Mouse (Mus musculus): ENCODE data around the gene Cdc42. TPM values are rescaled to one million over a fixed set of nuclear protein-coding genes. Genes with fewer than 3 reads are reported as not detected.
A peak's percentile ranks its signal among the peaks of the same experiment; 100 is the strongest.

Gene Cdc42
- total RNA-seq, 2 experiments from 2014 or later, result 386 to 454 TPM

GRCm38 (mm10) chr4:137316027-137316770 lies 41.3 kb downstream of the Cdc42 start:
- DNase-seq (ENCODE audit: low spot score in 2 of 2), result peak in 1 of 2 experiments; percentile 7

GRCm38 (mm10) chr4:137315061-137315460 lies 42.5 kb downstream of the Cdc42 start:
- no peak for DNase-seq (ENCODE audit: low spot score in 2 of 2)

DNA sequence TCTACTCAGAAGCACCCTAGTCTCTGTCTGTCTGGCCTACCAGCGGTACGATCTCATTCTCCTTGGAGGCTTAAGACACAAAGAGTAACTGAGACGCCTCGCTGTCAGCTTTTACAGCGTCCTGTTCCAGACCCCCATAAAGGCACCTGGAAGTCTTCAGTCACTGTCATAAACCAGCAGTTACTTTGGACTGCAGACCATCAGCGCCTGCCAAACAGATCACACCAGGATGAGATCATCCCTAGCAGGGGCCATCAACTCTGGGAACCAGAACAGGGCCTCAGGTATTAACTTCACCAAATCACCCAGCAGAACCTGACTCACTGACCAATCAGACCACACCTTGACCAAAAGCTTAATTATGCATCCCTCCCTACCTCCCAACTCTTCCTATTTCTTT lies 43.0 kb downstream of the Cdc42 start:
- no peak for DNase-seq (ENCODE audit: low spot score in 2 of 2)

DNA sequence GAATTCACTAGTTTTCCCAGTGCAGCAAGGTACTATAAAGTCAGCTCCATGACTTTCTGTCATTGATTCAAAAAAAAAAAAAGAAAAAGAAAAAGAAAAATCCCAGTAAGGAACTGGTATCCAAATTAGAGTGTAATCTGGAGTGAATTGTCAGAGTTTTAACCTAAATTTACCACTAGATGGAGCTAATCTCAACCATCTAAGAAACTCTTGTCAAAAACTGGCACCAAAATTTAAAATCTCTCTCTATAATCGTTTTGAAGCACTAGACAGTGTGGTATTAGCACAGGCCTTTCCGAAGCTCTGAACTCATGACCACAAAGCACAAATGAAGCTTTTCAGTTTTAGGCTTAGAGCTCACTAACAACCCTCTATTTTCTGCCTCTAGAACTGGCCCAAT lies 44.0 kb downstream of the Cdc42 start:
- no peak for DNase-seq (ENCODE audit: low spot score in 2 of 2)

- DNase-seq (ENCODE audit: low spot score in 2 of 2), result peak in 1 of 2 experiments; percentile 23
Measured at GRCm38 (mm10) chr4:137308377-137308776, 49.1 kb downstream of the Cdc42 start.

DNA sequence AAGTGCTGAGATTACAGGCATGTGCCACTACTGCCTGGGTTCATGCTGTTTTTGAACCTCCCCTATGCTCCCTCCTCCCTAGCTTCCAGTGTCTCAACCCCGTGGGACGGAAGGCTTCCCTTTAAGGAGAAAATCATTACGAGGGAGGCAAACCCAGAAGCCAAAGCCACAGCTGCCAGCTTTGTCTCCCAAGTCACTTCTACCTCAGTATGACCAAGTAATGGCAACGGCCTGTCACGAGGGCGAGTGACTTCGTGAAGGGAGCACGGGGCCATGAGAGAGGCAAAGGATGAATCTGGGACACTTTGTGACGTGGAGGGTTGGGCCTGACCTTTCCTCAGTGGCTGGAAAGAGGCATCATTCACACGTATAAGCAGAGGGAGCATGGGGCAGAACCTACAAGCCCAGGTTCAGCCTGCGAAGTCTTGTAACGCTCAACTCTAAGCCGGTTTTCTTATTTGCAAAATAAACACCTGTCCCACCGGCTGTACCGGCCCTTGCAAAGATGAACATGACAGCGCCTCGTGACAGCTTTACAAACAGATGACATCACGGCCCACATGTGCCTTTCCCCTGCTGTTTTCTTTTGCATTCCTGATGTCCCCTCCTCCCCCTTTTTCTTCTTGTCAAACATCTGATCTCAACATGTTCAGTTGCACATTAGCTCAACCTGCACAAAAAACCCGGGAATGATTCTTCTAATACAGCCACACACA lies 50.4 kb downstream of the Cdc42 start:
- peak in 1 of 2 experiments; percentile 16 for DNase-seq (ENCODE audit: low spot score in 2 of 2)

DNA sequence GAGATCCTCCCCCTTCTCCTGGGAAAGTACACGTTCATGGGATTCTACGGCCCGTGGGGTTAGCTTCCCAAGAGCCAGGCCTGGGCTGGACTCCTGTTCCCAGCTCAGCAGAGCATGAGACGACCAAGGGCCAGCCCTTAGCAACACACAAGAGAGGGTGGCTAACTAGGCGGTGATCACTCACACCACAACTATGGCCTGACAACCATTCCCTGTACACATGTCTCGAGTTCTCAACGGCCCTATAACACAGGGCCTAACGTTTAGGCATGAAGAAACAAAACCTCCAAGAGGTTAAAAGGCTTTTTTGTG lies 51.0 kb downstream of the Cdc42 start:
- peak in 1 of 2 experiments; percentile 16 for DNase-seq (ENCODE audit: low spot score in 2 of 2)

GRCm38 (mm10) chr4:137305831-137306576 lies 51.5 kb downstream of the Cdc42 start:
- no peak for DNase-seq (ENCODE audit: low spot score in 2 of 2)

GRCm38 (mm10) chr4:137305066-137305465 lies 52.5 kb downstream of the Cdc42 start:
- DNase-seq (ENCODE audit: low spot score in 2 of 2), result no peak

DNA sequence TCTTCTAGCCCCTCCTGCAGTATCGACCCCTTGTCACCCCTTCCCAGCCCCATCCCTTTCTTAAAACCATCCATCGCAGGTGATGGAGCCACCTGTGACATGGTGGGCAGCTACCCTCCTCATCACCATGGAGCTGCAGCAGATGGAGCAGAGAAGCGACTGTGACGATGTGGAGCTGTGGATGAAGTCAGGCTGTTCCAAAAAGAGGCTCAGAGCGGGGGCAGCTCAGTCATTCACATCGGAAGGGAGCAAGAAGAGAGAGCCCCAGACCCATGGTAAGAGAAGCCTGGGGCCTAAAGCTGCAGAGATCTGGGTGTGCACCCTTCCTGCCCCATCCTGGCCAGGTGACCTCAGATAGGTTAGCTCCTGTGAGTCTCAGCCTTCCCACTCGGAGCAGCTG lies 53.4 kb downstream of the Cdc42 start:
- no peak for DNase-seq (ENCODE audit: low spot score in 2 of 2)

- DNase-seq (ENCODE audit: low spot score in 2 of 2), result peak in 1 of 2 experiments; percentile 27
Measured at GRCm38 (mm10) chr4:137301635-137302034, 55.9 kb downstream of the Cdc42 start.

DNA sequence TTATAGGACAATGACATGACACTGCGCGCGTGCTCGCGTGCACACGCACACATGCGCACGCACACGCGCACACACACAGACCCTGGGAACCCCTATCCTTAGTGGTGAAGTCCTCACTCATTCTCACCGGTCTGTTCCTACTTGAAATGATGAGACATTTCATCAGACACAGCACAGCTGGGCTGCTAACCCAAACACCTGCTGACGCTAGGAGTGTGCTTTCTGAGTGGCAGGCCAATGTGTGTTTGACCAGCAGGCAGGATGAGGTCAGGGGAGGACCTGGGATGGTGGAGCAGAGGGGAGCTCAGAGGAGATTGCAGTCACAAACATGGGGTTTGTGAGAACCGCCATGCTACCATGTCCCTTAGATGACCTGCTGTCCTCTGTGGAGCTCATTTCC lies 57.3 kb downstream of the Cdc42 start:
- peak in 1 of 2 experiments; percentile 20 for DNase-seq (ENCODE audit: low spot score in 2 of 2)

DNA sequence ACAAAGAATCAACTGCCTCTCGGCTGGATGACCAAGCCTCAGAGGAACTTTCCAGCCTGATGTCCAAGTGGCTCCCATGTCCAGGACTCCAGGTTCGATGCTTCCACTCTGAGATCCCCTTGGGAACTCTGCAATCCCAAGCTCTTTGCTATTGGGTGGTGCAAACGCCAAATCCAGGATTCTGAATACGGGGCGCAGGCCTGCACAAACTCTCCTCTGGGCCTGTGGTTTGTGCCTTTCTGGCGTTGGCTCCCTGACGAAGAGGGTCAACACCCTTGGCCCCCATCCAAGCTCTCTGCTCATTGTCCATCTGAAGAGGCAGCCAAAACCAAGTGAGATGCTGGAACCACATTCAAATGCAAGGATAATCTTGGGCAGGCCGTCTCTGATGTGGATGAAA lies 59.1 kb downstream of the Cdc42 start:
- peak in 1 of 2 experiments; percentile 28 for DNase-seq (ENCODE audit: low spot score in 2 of 2)

GRCm38 (mm10) chr4:137297611-137298010 lies 59.9 kb downstream of the Cdc42 start:
- DNase-seq (ENCODE audit: low spot score in 2 of 2), result peak in 1 of 2 experiments; percentile 32

DNA sequence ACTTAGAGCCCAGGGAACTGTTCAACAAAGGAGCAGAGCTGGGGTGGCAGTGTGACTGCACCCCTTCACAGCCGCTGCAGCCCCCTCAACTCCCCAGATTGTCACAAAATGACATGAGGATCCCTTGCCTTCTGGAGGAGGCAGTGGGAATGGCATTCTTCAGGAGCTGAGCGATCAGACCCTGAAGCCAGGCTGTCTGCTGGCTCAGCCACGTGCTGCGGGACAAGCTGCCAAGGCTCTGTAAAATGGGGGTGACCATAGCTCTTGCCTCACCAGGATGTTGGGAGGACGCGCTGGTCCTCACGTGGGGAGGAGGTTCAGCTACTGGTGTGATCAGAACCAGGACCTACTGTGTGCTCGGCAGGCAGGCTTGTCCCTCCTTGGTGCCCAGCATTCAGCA lies 62.6 kb downstream of the Cdc42 start:
- DNase-seq (ENCODE audit: low spot score in 2 of 2), result peak in 1 of 2 experiments; percentile 21

GRCm38 (mm10) chr4:137294474-137294873 lies 63.0 kb downstream of the Cdc42 start:
- DNase-seq (ENCODE audit: low spot score in 2 of 2), result no peak

DNA sequence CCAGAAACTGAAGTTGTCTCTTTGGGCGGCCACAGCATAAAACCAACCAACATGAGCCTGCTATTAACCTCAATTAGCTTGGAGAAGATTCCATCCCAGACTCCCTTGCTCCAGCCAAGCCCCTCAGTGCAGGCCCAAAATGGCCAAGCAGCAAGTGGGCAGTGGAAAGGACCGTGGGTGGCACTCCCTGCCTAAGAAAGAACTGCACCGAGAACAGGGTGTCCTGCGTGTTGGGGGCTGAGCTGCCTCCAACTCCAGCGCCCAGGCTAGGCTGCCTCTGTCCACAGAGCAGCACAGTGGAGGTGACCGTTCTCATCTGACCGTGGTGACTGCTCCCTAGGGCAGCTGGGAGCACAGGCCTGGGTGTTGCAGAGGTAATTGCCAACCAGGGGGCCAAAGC lies 63.5 kb downstream of the Cdc42 start:
- DNase-seq (ENCODE audit: low spot score in 2 of 2), result peak in 1 of 2 experiments; percentile 22

GRCm38 (mm10) chr4:137292625-137293024 lies 64.9 kb downstream of the Cdc42 start:
- DNase-seq (ENCODE audit: low spot score in 2 of 2), result no peak

GRCm38 (mm10) chr4:137290250-137290649 lies 67.3 kb downstream of the Cdc42 start:
- no peak for DNase-seq (ENCODE audit: low spot score in 2 of 2)

- no peak for DNase-seq (ENCODE audit: low spot score in 2 of 2)
Measured at GRCm38 (mm10) chr4:137289701-137290100, 67.8 kb downstream of the Cdc42 start.

DNA sequence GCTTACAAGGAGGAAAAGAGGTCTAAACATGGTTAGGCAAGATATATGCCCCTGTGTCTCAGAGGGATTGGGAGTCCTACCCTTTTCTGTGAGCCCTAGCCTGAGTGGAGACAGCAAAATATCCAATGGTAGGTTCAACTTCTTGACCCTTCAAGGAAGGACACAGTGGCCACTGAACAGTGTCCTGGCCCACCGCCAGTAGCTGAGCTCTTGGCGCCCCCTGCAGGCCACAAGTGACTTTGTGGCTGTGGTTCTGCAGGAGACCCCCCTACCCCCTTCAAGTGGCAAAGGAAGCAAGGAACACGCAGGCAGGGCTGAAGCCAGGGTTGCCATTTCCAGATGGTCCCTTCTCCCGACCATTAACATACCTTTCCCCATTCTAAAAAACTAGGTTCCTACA lies 69.7 kb downstream of the Cdc42 start:
- peak; percentile 67 to 70 for DNase-seq (ENCODE audit: low spot score in 2 of 2)

DNA sequence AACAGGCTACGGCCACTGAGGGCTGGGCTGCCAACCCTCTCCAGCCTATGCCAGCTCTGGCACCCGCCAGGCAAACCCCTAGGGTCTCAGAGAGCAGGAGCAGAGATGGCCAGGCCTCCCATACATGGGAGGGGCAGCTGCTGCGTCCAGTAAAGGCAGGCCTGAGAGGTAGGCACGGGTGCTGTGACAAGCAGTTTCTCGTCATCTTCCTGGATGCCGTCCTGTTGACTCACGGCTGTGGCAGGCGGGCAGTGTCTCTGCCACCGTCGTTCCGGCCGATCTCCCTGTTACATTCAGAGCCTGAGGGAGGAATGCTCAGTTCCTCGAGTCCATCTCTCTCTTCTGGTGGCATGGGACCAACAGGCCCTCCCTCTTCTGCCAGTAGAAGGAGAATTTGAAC lies 70.3 kb downstream of the Cdc42 start:
- DNase-seq (ENCODE audit: low spot score in 2 of 2), result peak in 1 of 2 experiments; percentile 57

Data from adrenal gland, adult 18-20 months (tissue).